Mouse (Mus musculus): ENCODE measurements around the gene Ppm1f. TPM values are rescaled to one million over a fixed set of nuclear protein-coding genes. Genes with fewer than 3 reads are reported as not detected.

Gene Ppm1f
- polyA plus RNA-seq, 1 experiment from 2014 or later: 27.8 TPM

GRCm38 (mm10) chr16:16965149-16965548, 68.9 kb downstream of the Ppm1f start:
- no peak overlapping the region for H3K4me3 ChIP-seq (replicated peaks)
- no peak for ATAC-seq (ENCODE audit: insufficient number of reproducible peaks, low FRiP score, low TSS enrichment, low read depth)
- 61% methylated on average over 1 of the region's 1 CpGs for WGBS
- no peak overlapping the region for H3K9ac ChIP-seq
- no peaks in the 10 kb centered on the region for H3K27me3 ChIP-seq
- no peak overlapping the region for H3K4me2 ChIP-seq (replicated peaks)
- H3K27ac ChIP-seq (replicated peaks): no peak overlapping the region
- H3K4me1 ChIP-seq: no peaks in the 10 kb centered on the region
- H3K36me3 ChIP-seq: no peaks in the 10 kb centered on the region
- H3K9me3 ChIP-seq (replicated peaks): no peaks in the 10 kb centered on the region

GRCm38 (mm10) chr16:16966290-16966689, 70.0 kb downstream of the Ppm1f start:
- H3K27me3 ChIP-seq: no peaks in the 10 kb centered on the region
- H3K9ac ChIP-seq: no peak overlapping the region
- no peaks in the 10 kb centered on the region for H3K9me3 ChIP-seq (replicated peaks)
- no peak for ATAC-seq (ENCODE audit: insufficient number of reproducible peaks, low FRiP score, low TSS enrichment, low read depth)
- H3K36me3 ChIP-seq: no peaks in the 10 kb centered on the region
- no peaks in the 10 kb centered on the region for H3K4me1 ChIP-seq
- H3K4me3 ChIP-seq (replicated peaks): no peak overlapping the region
- H3K4me2 ChIP-seq (replicated peaks): no peak overlapping the region
- H3K27ac ChIP-seq (replicated peaks): no peak overlapping the region

Other genes with a start within 250 kb of the Ppm1f start
- 0.25 and 0.80 TPM in 2 replicates for gene Olfr19, start 220.1 kb upstream of the Ppm1f start, polyA plus RNA-seq (2015; fragmentation: Nextera tagmentation; extraction: Ambion mirVana)
- 7.1 and 17.6 TPM in 2 replicates for gene Spag6l, start 67.0 kb upstream of the Ppm1f start, polyA plus RNA-seq (2015; fragmentation: Nextera tagmentation; extraction: Ambion mirVana)
- gene Igll1, start 32.5 kb upstream of the Ppm1f start, polyA plus RNA-seq (2015; fragmentation: Nextera tagmentation; extraction: Ambion mirVana): 0.34 and 0.48 TPM in 2 replicates
- 64.8 and 79.3 TPM in 2 replicates for gene Top3b, start 25.7 kb upstream of the Ppm1f start, polyA plus RNA-seq (2015; fragmentation: Nextera tagmentation; extraction: Ambion mirVana)
- 2.9 and 3.1 TPM in 2 replicates for gene Vpreb1, start 25.6 kb upstream of the Ppm1f start, polyA plus RNA-seq (2015; fragmentation: Nextera tagmentation; extraction: Ambion mirVana)
- 164 TPM in 2 replicates for gene Mapk1, start 86.9 kb downstream of the Ppm1f start, polyA plus RNA-seq (2015; fragmentation: Nextera tagmentation; extraction: Ambion mirVana)
- 30.4 and 34.5 TPM in 2 replicates for gene Ypel1, start 173.2 kb downstream of the Ppm1f start, polyA plus RNA-seq (2015; fragmentation: Nextera tagmentation; extraction: Ambion mirVana)
- gene Ppil2, start 214.8 kb downstream of the Ppm1f start, polyA plus RNA-seq (2015; fragmentation: Nextera tagmentation; extraction: Ambion mirVana): 128 and 142 TPM in 2 replicates
- gene 2610318N02Rik, start 228.7 kb downstream of the Ppm1f start, polyA plus RNA-seq (2015; fragmentation: Nextera tagmentation; extraction: Ambion mirVana): 23.3 and 24.5 TPM in 2 replicates
- 69.5 and 70.2 TPM in 2 replicates for gene Sdf2l1, start 235.9 kb downstream of the Ppm1f start, polyA plus RNA-seq (2015; fragmentation: Nextera tagmentation; extraction: Ambion mirVana)
- 14.3 and 15.3 TPM in 2 replicates for gene Ydjc, start 248.2 kb downstream of the Ppm1f start, polyA plus RNA-seq (2015; fragmentation: Nextera tagmentation; extraction: Ambion mirVana)

All from embryonic facial prominence, embryonic 15.5 days (tissue).